In the genomic region with DNA sequence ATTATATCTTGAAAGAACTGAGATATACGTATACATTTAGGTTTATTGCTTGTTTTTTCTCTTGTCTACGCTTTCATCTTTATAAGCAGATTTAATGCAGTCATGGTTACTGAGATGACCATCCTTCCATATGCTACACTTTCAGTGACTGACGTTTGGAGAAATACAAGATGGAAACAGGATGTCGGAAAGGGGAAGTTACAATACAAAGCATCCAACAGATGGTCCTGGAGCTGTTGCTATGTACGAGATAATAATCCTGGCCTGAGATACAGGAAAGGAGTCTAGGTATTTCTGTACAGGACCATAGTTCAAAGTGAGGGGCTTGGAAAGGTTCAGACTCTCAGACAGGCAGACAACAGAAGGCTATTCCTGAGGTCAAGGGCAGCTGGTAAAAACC, we compare ENCODE assay signal across 19 mouse cellular contexts. TPM values are rescaled to one million over a fixed set of nuclear protein-coding genes. Genes with fewer than 3 reads are reported as not detected.
"Had no signal": no experiment of that assay in that cellular context is flagged by ENCODE, and none has a peak within 500 bp of the region (broad histone marks: within the 10 kb centered on the region; RNA-seq: fewer than 3 reads in every experiment).

No protein-coding gene starts in this region.

- H3K9ac ChIP-seq: liver, embryonic 15.5 days; neural tube, embryonic 12.5 days had no signal

- H3K4me3 ChIP-seq: left cerebral cortex, adult 2 months; limb, embryonic 10.5 days; liver, embryonic 15.5 days; midbrain, embryonic 10.5 days; neural tube, embryonic 12.5 days had no signal

- H3K27ac ChIP-seq: left cerebral cortex, adult 2 months; limb, embryonic 10.5 days; liver, embryonic 15.5 days; macrophage; midbrain, embryonic 10.5 days; neural tube, embryonic 12.5 days had no signal

- DNase-seq: kidney, postnatal 25 days; lung, adult 2 months; lung, postnatal 10 days; midbrain, embryonic 14.5 days; right cerebral cortex, postnatal 14 days; thymus, postnatal 36 days had no signal

- H3K27me3 ChIP-seq: liver, embryonic 15.5 days; neural tube, embryonic 12.5 days had no signal

- H3K36me3 ChIP-seq: liver, embryonic 15.5 days; midbrain, embryonic 10.5 days; neural tube, embryonic 12.5 days had no signal

- H3K9me3 ChIP-seq: limb, embryonic 10.5 days; liver, embryonic 15.5 days; midbrain, embryonic 10.5 days; neural tube, embryonic 12.5 days had no signal

RNA-seq across cellular contexts. Expression of a gene that starts 33.1 kb away (rescaled TPM):
- total RNA-seq: layer of hippocampus, postnatal 25 days; left cerebral cortex, adult 2 months; left cerebral cortex, postnatal 14 days had no signal
- polyA plus RNA-seq: kidney, embryonic 16.5 days; limb, embryonic 10.5 days; limb, embryonic 14.5 days; liver, embryonic 11.5 days; liver, embryonic 15.5 days; lung, adult 2 months; midbrain, embryonic 10.5 days; midbrain, embryonic 14.5 days; neural tube, embryonic 12.5 days; spleen, adult 2 months; stomach, embryonic 16.5 days had no signal
